Mouse (Mus musculus) regulatory T cell (primary cell): ENCODE data around the gene Tmem213.

Source experiments
- in situ Hi-C: fragments of 300-600 bp; cut with MboI, MseI; formaldehyde crosslinking; loops from one replicate; pipeline ENCODE4 v1.15.1; 2025; ENCODE audit warnings: high pct_unique_total_duplicates

Tmem213 gene

DNA sequence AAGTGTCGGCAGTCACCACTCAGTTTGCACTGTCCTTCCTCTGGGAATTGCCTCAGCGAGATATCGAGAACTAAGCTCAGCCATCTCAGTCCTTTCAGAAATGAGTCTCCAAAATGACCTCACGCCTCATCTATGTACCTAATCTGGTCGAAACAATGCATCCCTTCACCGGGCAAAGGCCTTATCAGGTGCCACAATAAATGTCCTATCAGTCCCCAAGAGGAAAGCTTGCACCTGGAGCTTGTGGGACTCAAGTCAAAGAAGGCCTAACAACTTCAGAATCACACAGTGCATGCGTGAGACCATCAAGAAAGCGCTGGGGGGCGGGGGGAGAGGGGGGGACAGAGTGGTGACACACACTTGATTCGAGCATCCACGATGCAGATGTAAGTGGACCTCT, 43.2 kb downstream of the Tmem213 start:
- in situ Hi-C loops = no loop called here

- in situ Hi-C loops = no loop called here
These were observed 47.1 kb downstream of the Tmem213 start for GRCm38 (mm10) chr6:38156204-38156603.

GRCm38 (mm10) chr6:38157925-38158324, 48.9 kb downstream of the Tmem213 start:
- in situ Hi-C loops = no loop called here

- in situ Hi-C loops = no loop called here
These were observed 50.5 kb downstream of the Tmem213 start for GRCm38 (mm10) chr6:38159576-38159975.

GRCm38 (mm10) chr6:38160102-38160501, 51.0 kb downstream of the Tmem213 start:
- in situ Hi-C loops = no loop called here

DNA sequence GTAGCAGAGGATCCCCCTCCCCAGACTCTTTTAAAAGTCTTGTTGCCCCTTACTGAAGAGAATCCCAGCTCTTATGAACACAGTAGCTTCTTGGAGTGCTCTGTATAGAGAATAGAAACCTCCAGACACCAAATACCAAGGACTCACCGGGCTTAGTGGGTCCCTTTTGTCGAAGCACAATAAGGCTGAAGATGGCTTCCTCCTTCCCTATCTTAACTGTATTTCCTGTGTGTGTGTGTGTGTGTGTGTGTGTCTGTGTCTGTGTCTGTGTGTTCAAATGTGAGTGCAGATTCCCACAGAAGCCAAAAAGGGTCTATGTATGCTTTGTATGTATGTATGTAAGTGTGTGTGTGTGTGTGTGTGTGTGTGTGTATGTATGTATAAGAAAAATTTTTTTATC, 51.5 kb downstream of the Tmem213 start:
- in situ Hi-C loops = no loop called here

- in situ Hi-C loops = no loop called here
These were observed 53.9 kb downstream of the Tmem213 start for GRCm38 (mm10) chr6:38162825-38163504.

DNA sequence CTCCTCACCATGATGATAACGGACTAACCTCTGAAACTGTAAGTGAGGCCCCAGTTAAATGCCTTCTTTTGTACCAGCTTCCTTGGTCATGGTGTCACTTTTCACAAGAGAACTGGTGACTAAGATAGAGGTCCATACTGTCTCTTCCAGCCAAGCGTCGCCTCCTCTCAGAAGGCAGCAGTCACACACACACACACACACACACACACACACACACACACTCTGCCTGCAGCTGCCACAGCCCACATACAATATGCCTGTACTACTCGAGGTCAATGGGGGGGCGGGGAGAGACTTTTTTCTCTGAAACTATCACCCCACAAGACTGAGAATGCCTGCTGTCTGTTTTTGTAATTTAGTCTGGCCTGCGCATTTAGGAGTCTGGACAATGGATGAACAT, 55.6 kb downstream of the Tmem213 start:
- in situ Hi-C loops = loop anchor here (5.0 kb wide), 1 partner anchor 83 kb away; no protein-coding TSS in a partner anchor

GRCm38 (mm10) chr6:38165385-38165784, 56.3 kb downstream of the Tmem213 start:
- in situ Hi-C loops = loop anchor here (5.0 kb wide), 1 partner anchor 82 kb away; no protein-coding TSS in a partner anchor
